Mouse (Mus musculus) heart, embryonic 10.5 days (tissue): ENCODE data around the gene Mst1r. TPM values are rescaled to one million over a fixed set of nuclear protein-coding genes. Genes with fewer than 3 reads are reported as not detected.

Experiments
- DNase-seq: peaks from one replicate; pipeline ENCODE4 v3.0.0-alpha.2; 2017; ENCODE audit warnings: low spot score
- H3K27ac ChIP-seq: fragments of 300-500 bp; sonication (generic); 2 replicates; pipeline ENCODE4 v1.5.1; 2016; ENCODE audit warnings: mild to moderate bottlenecking
- H3K27me3 ChIP-seq: fragments of 300-500 bp; sonication (generic); 2 replicates; pipeline ENCODE4 v1.6.1; 2016; ENCODE audit warnings: mild to moderate bottlenecking; ENCODE audit not compliant: poor library complexity, insufficient read depth, severe bottlenecking
- H3K36me3 ChIP-seq: fragments of 300-500 bp; sonication (generic); 2 replicates; pipeline ENCODE4 v1.6.1; 2016; ENCODE audit warnings: mild to moderate bottlenecking, moderate library complexity
- H3K4me1 ChIP-seq: fragments of 300-500 bp; sonication (generic); 2 replicates; pipeline ENCODE4 v1.6.1; 2016; ENCODE audit warnings: mild to moderate bottlenecking
- H3K4me3 ChIP-seq: fragments of 300-500 bp; sonication (generic); 2 replicates; pipeline ENCODE4 v1.5.1; 2016; ENCODE audit warnings: mild to moderate bottlenecking, moderate library complexity
- H3K9me3 ChIP-seq: fragments of 300-500 bp; sonication (generic); 2 replicates; pipeline ENCODE4 v1.6.1; 2016; ENCODE audit warnings: mild to moderate bottlenecking, moderate library complexity
- WGBS: fragments of 180-500 bp; shearing (Covaris S2); methylation state at CpG from one replicate; pipeline ENCODE4 v1.1.7; 2016; 5-methylcytosine and 5-hydroxymethylcytosine counted together
- polyA plus RNA-seq: library from polyadenylated mRNA; unstranded; fragments of >200 nt; fragmentation: Nextera tagmentation; extraction: Ambion mirVana; gene quantifications from 2 replicates; pipeline ENCODE4 v1.2.1, GENCODE M21; 2016

The Mst1r gene
- polyA plus RNA-seq, 1 experiment from 2014 or later: 3.8 TPM

- DNase-seq: no peak
- Histone ChIP-seq H3K27ac (no peak overlapping the region; the same call in 1 of the 2 replicates), H3K27me3 (peaks cover 13% of the 10 kb centered on the region; the same call in 1 of the 2 replicates), H3K4me3 (no peak overlapping the region), H3K4me1 (peaks cover 20% of the 10 kb centered on the region), H3K36me3 (no peaks in the 10 kb centered on the region), H3K9me3 (no peaks in the 10 kb centered on the region)
- 85% methylated on average over 31 of the region's 31 CpGs for WGBS
These were observed 40.8 kb downstream of the Mst1r start for GRCm38 (mm10) chr9:107947241-107948194.

GRCm38 (mm10) chr9:107949184-107949921 lies 42.7 kb downstream of the Mst1r start:
- Histone ChIP-seq H3K4me1 (peaks cover 20% of the 10 kb centered on the region), H3K9me3 (no peaks in the 10 kb centered on the region), H3K36me3 (no peaks in the 10 kb centered on the region), H3K4me3 (0 out of 2 replicates have a peak overlapping the region, but pooled peaks have one; percentile 72), H3K27ac (no peak overlapping the region), H3K27me3 (peaks cover 13% of the 10 kb centered on the region; the same call in 1 of the 2 replicates)
- WGBS: 78% methylated on average over 13 of the region's 13 CpGs
- no peak for DNase-seq

- Histone ChIP-seq H3K36me3 (no peaks in the 10 kb centered on the region), H3K27me3 (peaks cover 13% of the 10 kb centered on the region; the same call in 1 of the 2 replicates), H3K9me3 (no peaks in the 10 kb centered on the region), H3K4me1 (peaks cover 20% of the 10 kb centered on the region), H3K27ac (peak within 1 kb of the TSS; percentile 87), H3K4me3 (peak within 1 kb of the TSS; percentile 72)
- 89% methylated on average over 10 of the region's 10 CpGs for WGBS
- DNase-seq: no peak
These were observed 43.2 kb downstream of the Mst1r start, which contains the start of gene Traip for GRCm38 (mm10) chr9:107949922-107950235. Gene Traip (plus strand): TSS chr9:107950136.

GRCm38 (mm10) chr9:107950460-107951355 lies 44.0 kb downstream of the Mst1r start:
- 18% methylated on average over 45 of the region's 45 CpGs for WGBS
- Histone ChIP-seq H3K4me3 (peak overlapping the region; percentile 72), H3K9me3 (no peaks in the 10 kb centered on the region), H3K4me1 (peaks cover 26% of the 10 kb centered on the region), H3K27ac (peak overlapping the region; percentile 87), H3K36me3 (no peaks in the 10 kb centered on the region), H3K27me3 (peaks cover 13% of the 10 kb centered on the region; the same call in 1 of the 2 replicates)
- DNase-seq: peak; percentile 98

GRCm38 (mm10) chr9:107955613-107956289 lies 49.1 kb downstream of the Mst1r start:
- no peaks in the 10 kb centered on the region for H3K27me3 ChIP-seq
- H3K4me3 ChIP-seq: no peak overlapping the region
- peaks cover 16% of the 10 kb centered on the region for H3K4me1 ChIP-seq
- DNase-seq: no peak
- 72% methylated on average over 6 of the region's 6 CpGs for WGBS
- H3K27ac ChIP-seq: no peak overlapping the region
- peaks cover 43% of the 10 kb centered on the region for H3K36me3 ChIP-seq
- no peaks in the 10 kb centered on the region for H3K9me3 ChIP-seq

- no peaks in the 10 kb centered on the region for H3K27me3 ChIP-seq
- H3K4me1 ChIP-seq: peaks cover 10% of the 10 kb centered on the region
- no peak overlapping the region for H3K27ac ChIP-seq
- no peak for DNase-seq
- 69% methylated on average over 6 of the region's 6 CpGs for WGBS
- H3K36me3 ChIP-seq: peaks cover 55% of the 10 kb centered on the region
- no peak overlapping the region for H3K4me3 ChIP-seq
- no peaks in the 10 kb centered on the region for H3K9me3 ChIP-seq
These were observed 50.5 kb downstream of the Mst1r start for GRCm38 (mm10) chr9:107957141-107957540.

- WGBS: 73% methylated on average over 6 of the region's 6 CpGs
- H3K4me1 ChIP-seq: peaks cover 20% of the 10 kb centered on the region
- no peak for DNase-seq
These were observed 53.2 kb downstream of the Mst1r start for GRCm38 (mm10) chr9:107959896-107960295.

GRCm38 (mm10) chr9:107960928-107961327 lies 54.3 kb downstream of the Mst1r start:
- WGBS: 76% methylated on average over 4 of the region's 4 CpGs
- Histone ChIP-seq H3K4me3 (no peak overlapping the region), H3K9me3 (no peaks in the 10 kb centered on the region), H3K36me3 (peaks cover 81% of the 10 kb centered on the region), H3K27me3 (no peaks in the 10 kb centered on the region), H3K27ac (no peak overlapping the region), H3K4me1 (peaks cover 13% of the 10 kb centered on the region)
- DNase-seq: no peak

More at GRCm38 (mm10) chr9:107959896-107960295, 53.2 kb downstream of the Mst1r start:
- Histone ChIP-seq H3K27ac (no peak overlapping the region), H3K9me3 (no peaks in the 10 kb centered on the region), H3K36me3 (peaks cover 79% of the 10 kb centered on the region), H3K4me3 (no peak overlapping the region), H3K27me3 (no peaks in the 10 kb centered on the region)

- peaks cover 13% of the 10 kb centered on the region for H3K4me1 ChIP-seq
- H3K27me3 ChIP-seq: no peaks in the 10 kb centered on the region
- H3K4me3 ChIP-seq: no peak overlapping the region
- 91% methylated on average over 10 of the region's 10 CpGs for WGBS
- H3K36me3 ChIP-seq: peaks cover 77% of the 10 kb centered on the region
- DNase-seq: no peak
- 0 out of 2 replicates have a peak overlapping the region, but pooled peaks have one; percentile 0 for H3K27ac ChIP-seq
- H3K9me3 ChIP-seq: no peaks in the 10 kb centered on the region
These were observed 54.7 kb downstream of the Mst1r start for GRCm38 (mm10) chr9:107961351-107961762.

GRCm38 (mm10) chr9:107961881-107962280 lies 55.2 kb downstream of the Mst1r start:
- no peak for DNase-seq

GRCm38 (mm10) chr9:107962916-107963315 lies 56.2 kb downstream of the Mst1r start:
- DNase-seq: no peak
- peaks cover 70% of the 10 kb centered on the region for H3K36me3 ChIP-seq
- H3K27me3 ChIP-seq: no peaks in the 10 kb centered on the region
- no peaks in the 10 kb centered on the region for H3K9me3 ChIP-seq
- H3K27ac ChIP-seq: 0 out of 2 replicates have a peak overlapping the region, but pooled peaks have one; percentile 3
- 91% methylated on average over 9 of the region's 9 CpGs for WGBS
- H3K4me3 ChIP-seq: no peak overlapping the region
- peaks cover 17% of the 10 kb centered on the region for H3K4me1 ChIP-seq

More at GRCm38 (mm10) chr9:107961881-107962280, 55.2 kb downstream of the Mst1r start:
- Histone ChIP-seq H3K27ac (peak overlapping the region; percentile 0; the same call in 1 of the 2 replicates), H3K4me1 (peaks cover 17% of the 10 kb centered on the region), H3K27me3 (no peaks in the 10 kb centered on the region), H3K9me3 (no peaks in the 10 kb centered on the region), H3K4me3 (no peak overlapping the region), H3K36me3 (peaks cover 76% of the 10 kb centered on the region)
- 60% methylated on average over 5 of the region's 5 CpGs for WGBS
